Mouse (Mus musculus): ENCODE data around the gene Psip1. TPM values are rescaled to one million over a fixed set of nuclear protein-coding genes. Genes with fewer than 3 reads are reported as not detected.

The Psip1 gene
- polyA plus RNA-seq, 1 experiment from 2014 or later, result 111 TPM

GRCm38 (mm10) chr4:83489121-83489520 lies 2.9 kb upstream of the Psip1 start:
- H3K4me1 ChIP-seq (ENCODE audit: control insufficient read depth, insufficient read depth, low read length), result peaks cover 6% of the 10 kb centered on the region; the same call in 1 of the 2 replicates
- no peak overlapping the region for H3K4me2 ChIP-seq
- no peaks in the 10 kb centered on the region for H3K27me3 ChIP-seq (ENCODE audit: control insufficient read depth, insufficient read depth, low read length)
- 0 out of 2 replicates have a peak, but pooled peaks cover 2% of the 10 kb centered on the region for H3K36me3 ChIP-seq (ENCODE audit: control insufficient read depth, insufficient read depth, low read length)
- ATAC-seq (replicated peaks; ENCODE audit: insufficient number of reproducible peaks, low FRiP score, low TSS enrichment), result no peak
- H3K9ac ChIP-seq (ENCODE audit: low read depth, low read length), result no peak overlapping the region
- no peaks in the 10 kb centered on the region for H3K9me3 ChIP-seq (replicated peaks; ENCODE audit: control insufficient read depth, low read length)
- no peak overlapping the region for H3K27ac ChIP-seq (ENCODE audit: low read depth, low read length)
- H3K4me3 ChIP-seq (ENCODE audit: low read depth, low read length), result no peak overlapping the region
- WGBS (ENCODE audit: insufficient replicate concordance), result 37% methylated on average over 5 of the region's 5 CpGs

- ATAC-seq (replicated peaks; ENCODE audit: insufficient number of reproducible peaks, low FRiP score, low TSS enrichment), result peak; percentile 82
- Histone ChIP-seq H3K4me1 (ENCODE audit: control insufficient read depth, insufficient read depth, low read length) (peaks cover 9% of the 10 kb centered on the region; the same call in 1 of the 2 replicates), H3K27me3 (ENCODE audit: control insufficient read depth, insufficient read depth, low read length) (no peaks in the 10 kb centered on the region), H3K4me2 (peak overlapping the region; percentile 73), H3K4me3 (ENCODE audit: low read depth, low read length) (peak overlapping the region; percentile 96), H3K9ac (ENCODE audit: low read depth, low read length) (peak overlapping the region; percentile 94), H3K36me3 (ENCODE audit: control insufficient read depth, insufficient read depth, low read length) (0 out of 2 replicates have a peak, but pooled peaks cover 2% of the 10 kb centered on the region), H3K27ac (ENCODE audit: low read depth, low read length) (peak overlapping the region; percentile 98), H3K9me3 (replicated peaks; ENCODE audit: control insufficient read depth, low read length) (no peaks in the 10 kb centered on the region)
- 0% methylated on average over 31 of the region's 40 CpGs for WGBS (ENCODE audit: insufficient replicate concordance)
Measured at GRCm38 (mm10) chr4:83485735-83486116, 533 bp downstream of the Psip1 start.

GRCm38 (mm10) chr4:83485250-83485649 lies 1.0 kb downstream of the Psip1 start:
- Histone ChIP-seq H3K4me1 (ENCODE audit: control insufficient read depth, insufficient read depth, low read length) (peaks cover 9% of the 10 kb centered on the region; the same call in 1 of the 2 replicates), H3K27me3 (ENCODE audit: control insufficient read depth, insufficient read depth, low read length) (no peaks in the 10 kb centered on the region), H3K4me2 (peak overlapping the region; percentile 73), H3K36me3 (ENCODE audit: control insufficient read depth, insufficient read depth, low read length) (peaks cover 2% of the 10 kb centered on the region; the same call in 1 of the 2 replicates), H3K9me3 (replicated peaks; ENCODE audit: control insufficient read depth, low read length) (no peaks in the 10 kb centered on the region), H3K9ac (ENCODE audit: low read depth, low read length) (peak overlapping the region; percentile 94), H3K27ac (ENCODE audit: low read depth, low read length) (peak overlapping the region; percentile 98; the same call in 1 of the 2 replicates), H3K4me3 (ENCODE audit: low read depth, low read length) (peak overlapping the region; percentile 96)
- ATAC-seq (replicated peaks; ENCODE audit: insufficient number of reproducible peaks, low FRiP score, low TSS enrichment), result no peak
- WGBS (ENCODE audit: insufficient replicate concordance), result 29% methylated on average over 12 of the region's 12 CpGs

GRCm38 (mm10) chr4:83468208-83468607 lies 18.1 kb downstream of the Psip1 start:
- Histone ChIP-seq H3K4me2 (no peak overlapping the region), H3K9me3 (replicated peaks; ENCODE audit: control insufficient read depth, low read length) (no peaks in the 10 kb centered on the region), H3K4me1 (ENCODE audit: control insufficient read depth, insufficient read depth, low read length) (peaks cover 10% of the 10 kb centered on the region; the same call in 1 of the 2 replicates), H3K27ac (ENCODE audit: low read depth, low read length) (0 out of 2 replicates have a peak overlapping the region, but pooled peaks have one; percentile 29), H3K36me3 (ENCODE audit: control insufficient read depth, insufficient read depth, low read length) (peaks cover 26% of the 10 kb centered on the region), H3K4me3 (ENCODE audit: low read depth, low read length) (no peak overlapping the region), H3K9ac (ENCODE audit: low read depth, low read length) (no peak overlapping the region), H3K27me3 (ENCODE audit: control insufficient read depth, insufficient read depth, low read length) (no peaks in the 10 kb centered on the region)
- WGBS (ENCODE audit: insufficient replicate concordance), result 62% methylated on average over 3 of the region's 3 CpGs
- no peak for ATAC-seq (replicated peaks; ENCODE audit: insufficient number of reproducible peaks, low FRiP score, low TSS enrichment)

GRCm38 (mm10) chr4:83467615-83468014 lies 18.6 kb downstream of the Psip1 start:
- Histone ChIP-seq H3K9me3 (replicated peaks; ENCODE audit: control insufficient read depth, low read length) (no peaks in the 10 kb centered on the region), H3K4me2 (no peak overlapping the region), H3K27ac (ENCODE audit: low read depth, low read length) (no peak overlapping the region), H3K36me3 (ENCODE audit: control insufficient read depth, insufficient read depth, low read length) (peaks cover 23% of the 10 kb centered on the region), H3K4me3 (ENCODE audit: low read depth, low read length) (no peak overlapping the region), H3K27me3 (ENCODE audit: control insufficient read depth, insufficient read depth, low read length) (no peaks in the 10 kb centered on the region), H3K4me1 (ENCODE audit: control insufficient read depth, insufficient read depth, low read length) (peaks cover 10% of the 10 kb centered on the region; the same call in 1 of the 2 replicates), H3K9ac (ENCODE audit: low read depth, low read length) (no peak overlapping the region)
- WGBS (ENCODE audit: insufficient replicate concordance), result 87% methylated on average over 7 of the region's 7 CpGs
- no peak for ATAC-seq (replicated peaks; ENCODE audit: insufficient number of reproducible peaks, low FRiP score, low TSS enrichment)

GRCm38 (mm10) chr4:83464827-83465226 lies 21.4 kb downstream of the Psip1 start:
- Histone ChIP-seq H3K27me3 (ENCODE audit: control insufficient read depth, insufficient read depth, low read length) (no peaks in the 10 kb centered on the region), H3K36me3 (ENCODE audit: control insufficient read depth, insufficient read depth, low read length) (peaks cover 16% of the 10 kb centered on the region), H3K4me1 (ENCODE audit: control insufficient read depth, insufficient read depth, low read length) (0 out of 2 replicates have a peak, but pooled peaks cover 3% of the 10 kb centered on the region), H3K9ac (ENCODE audit: low read depth, low read length) (no peak overlapping the region), H3K4me3 (ENCODE audit: low read depth, low read length) (no peak overlapping the region), H3K27ac (ENCODE audit: low read depth, low read length) (no peak overlapping the region), H3K9me3 (replicated peaks; ENCODE audit: control insufficient read depth, low read length) (no peaks in the 10 kb centered on the region), H3K4me2 (no peak overlapping the region)
- ATAC-seq (replicated peaks; ENCODE audit: insufficient number of reproducible peaks, low FRiP score, low TSS enrichment), result no peak
- 91% methylated on average over 7 of the region's 7 CpGs for WGBS (ENCODE audit: insufficient replicate concordance)

- Histone ChIP-seq H3K9me3 (replicated peaks; ENCODE audit: control insufficient read depth, low read length) (no peaks in the 10 kb centered on the region), H3K4me2 (no peak overlapping the region), H3K4me1 (ENCODE audit: control insufficient read depth, insufficient read depth, low read length) (no peaks in the 10 kb centered on the region), H3K27me3 (ENCODE audit: control insufficient read depth, insufficient read depth, low read length) (no peaks in the 10 kb centered on the region), H3K4me3 (ENCODE audit: low read depth, low read length) (no peak overlapping the region), H3K27ac (ENCODE audit: low read depth, low read length) (no peak overlapping the region), H3K36me3 (ENCODE audit: control insufficient read depth, insufficient read depth, low read length) (peaks cover 24% of the 10 kb centered on the region), H3K9ac (ENCODE audit: low read depth, low read length) (no peak overlapping the region)
- 94% methylated on average over 5 of the region's 5 CpGs for WGBS (ENCODE audit: insufficient replicate concordance)
- no peak for ATAC-seq (replicated peaks; ENCODE audit: insufficient number of reproducible peaks, low FRiP score, low TSS enrichment)
Measured at GRCm38 (mm10) chr4:83460106-83460505, 26.2 kb downstream of the Psip1 start.

- Histone ChIP-seq H3K36me3 (ENCODE audit: control insufficient read depth, insufficient read depth, low read length) (peaks cover 27% of the 10 kb centered on the region), H3K27me3 (ENCODE audit: control insufficient read depth, insufficient read depth, low read length) (no peaks in the 10 kb centered on the region), H3K4me1 (ENCODE audit: control insufficient read depth, insufficient read depth, low read length) (no peaks in the 10 kb centered on the region), H3K9ac (ENCODE audit: low read depth, low read length) (no peak overlapping the region), H3K27ac (ENCODE audit: low read depth, low read length) (no peak overlapping the region), H3K9me3 (replicated peaks; ENCODE audit: control insufficient read depth, low read length) (no peaks in the 10 kb centered on the region), H3K4me3 (ENCODE audit: low read depth, low read length) (no peak overlapping the region), H3K4me2 (no peak overlapping the region)
- WGBS (ENCODE audit: insufficient replicate concordance), result 95% methylated on average over 4 of the region's 4 CpGs
- ATAC-seq (replicated peaks; ENCODE audit: insufficient number of reproducible peaks, low FRiP score, low TSS enrichment), result no peak
Measured at GRCm38 (mm10) chr4:83450785-83451184, 35.5 kb downstream of the Psip1 start.

- H3K4me1 ChIP-seq (ENCODE audit: control insufficient read depth, insufficient read depth, low read length), result no peaks in the 10 kb centered on the region
- no peak overlapping the region for H3K9ac ChIP-seq (ENCODE audit: low read depth, low read length)
- no peak overlapping the region for H3K4me3 ChIP-seq (ENCODE audit: low read depth, low read length)
- 88% methylated on average over 4 of the region's 4 CpGs for WGBS (ENCODE audit: insufficient replicate concordance)
- no peak overlapping the region for H3K4me2 ChIP-seq
- no peak overlapping the region for H3K27ac ChIP-seq (ENCODE audit: low read depth, low read length)
- ATAC-seq (replicated peaks; ENCODE audit: insufficient number of reproducible peaks, low FRiP score, low TSS enrichment), result no peak
- H3K36me3 ChIP-seq (ENCODE audit: control insufficient read depth, insufficient read depth, low read length), result peaks cover 4% of the 10 kb centered on the region
- no peaks in the 10 kb centered on the region for H3K27me3 ChIP-seq (ENCODE audit: control insufficient read depth, insufficient read depth, low read length)
- H3K9me3 ChIP-seq (replicated peaks; ENCODE audit: control insufficient read depth, low read length), result no peaks in the 10 kb centered on the region
Measured at GRCm38 (mm10) chr4:83441050-83441449, 45.2 kb downstream of the Psip1 start.
